Mouse (Mus musculus) naive thymus-derived CD4-positive, alpha-beta T cell, adult 5 months (primary cell): Measurements from ENCODE around the gene Ispd. TPM values are rescaled to one million over a fixed set of nuclear protein-coding genes. Genes with fewer than 3 reads are reported as not detected.

Experiments
- polyA plus RNA-seq: library from polyadenylated mRNA; unstranded; fragments of 100-300 nt; shearing (Covaris generic); gene quantifications from one replicate; pipeline ENCODE4 v1.2.1, GENCODE M21; 2017

Gene Ispd
- polyA plus RNA-seq: 0.15 TPM

DNA sequence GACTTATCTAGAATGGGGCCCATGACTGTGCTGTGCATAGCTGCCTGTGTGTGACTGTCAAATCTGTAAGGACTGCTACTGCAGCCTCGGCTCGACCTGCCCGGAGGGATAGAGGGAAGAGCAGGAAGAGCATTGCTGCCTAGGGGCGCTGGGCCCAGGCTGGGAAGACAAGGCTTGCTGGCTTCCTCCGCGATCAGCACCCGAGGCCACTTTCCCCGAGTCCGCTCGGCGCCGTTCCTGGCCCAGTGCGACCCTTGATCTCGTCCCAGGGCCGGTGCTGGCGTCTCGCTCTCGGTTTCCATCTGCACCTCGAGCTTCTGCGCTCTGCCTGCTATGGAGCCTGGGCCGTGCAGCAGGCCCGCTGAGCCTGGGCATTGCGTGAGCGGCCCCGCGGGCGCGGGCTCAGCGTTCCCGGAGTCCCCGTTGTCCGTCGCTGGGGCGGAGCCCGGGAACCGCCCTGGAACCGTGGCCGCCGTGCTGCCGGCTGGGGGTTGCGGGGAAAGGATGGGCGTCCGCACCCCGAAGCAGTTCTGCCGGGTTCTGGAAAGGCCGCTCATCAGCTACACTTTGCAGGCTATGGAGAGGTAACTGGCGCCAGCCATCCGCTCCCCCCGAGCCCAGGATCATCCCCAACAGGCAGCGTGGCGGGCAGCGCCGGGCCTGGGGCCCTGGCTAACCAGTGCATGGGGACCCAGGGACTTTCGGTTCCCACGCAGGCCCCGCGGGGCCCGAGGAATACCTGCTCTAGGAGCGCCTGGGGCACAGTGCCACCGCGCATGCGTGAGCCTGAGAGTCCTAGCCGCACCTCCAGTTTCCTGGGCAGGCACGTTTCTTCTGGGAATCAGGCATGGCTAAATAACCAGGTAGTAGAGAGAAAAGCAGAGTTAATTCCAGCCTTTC, at the start of gene Ispd, which contains the start of gene D630036H23Rik:
Gene Ispd, plus strand, starts transcription at position 10 of the 900 bp plus-strand sequence.
Gene D630036H23Rik, minus strand, starts transcription at position 741 of the 900 bp plus-strand sequence.

Other genes starting within 250 kb of the Ispd start
- 32.7 TPM for gene Ankmy2, start 224.3 kb upstream of the Ispd start, polyA plus RNA-seq
- 270 TPM for gene Bzw2, start 223.4 kb upstream of the Ispd start, polyA plus RNA-seq
- gene Lrrc72, start 128.1 kb upstream of the Ispd start, polyA plus RNA-seq: not detected
- not detected for gene Sostdc1, start 67.3 kb upstream of the Ispd start, polyA plus RNA-seq
- gene D630036H23Rik, start 731 bp downstream of the Ispd start, polyA plus RNA-seq: not detected